Mouse (Mus musculus): ENCODE results near the gene Sntg2.

Gene Sntg2

DNA sequence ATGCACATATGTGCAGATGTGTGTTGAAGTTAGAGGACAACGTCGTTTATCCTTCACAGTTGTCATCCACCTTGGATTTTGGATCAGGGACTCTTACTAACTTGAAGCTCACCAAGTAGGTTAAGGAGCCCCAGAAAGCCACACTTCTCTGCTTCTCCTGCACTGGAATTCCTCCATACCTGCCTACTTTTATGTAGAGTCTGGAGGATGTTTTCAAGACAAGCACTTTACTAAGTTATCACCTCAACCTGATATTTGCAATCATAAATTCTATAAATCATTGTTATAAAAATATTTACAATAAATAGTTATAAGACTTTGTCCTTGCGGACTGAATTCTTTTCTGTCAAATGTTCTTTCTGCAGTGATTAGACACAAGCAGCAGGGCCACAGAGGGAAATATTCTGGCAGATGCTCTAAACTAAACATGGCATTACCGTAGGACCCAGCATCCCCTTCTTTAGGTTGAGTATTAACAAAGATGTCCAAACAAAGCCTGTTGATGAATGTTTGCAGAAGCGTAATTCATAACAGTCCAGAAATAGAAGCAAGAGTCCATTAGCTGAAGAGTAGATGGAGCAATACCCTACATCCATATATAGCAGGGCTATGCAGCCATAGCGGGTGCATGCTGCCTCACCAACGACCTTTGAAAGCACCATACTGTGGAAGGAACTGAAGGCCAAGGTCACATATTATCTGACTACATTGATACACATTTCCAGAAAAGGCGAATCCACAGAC is 100.8 kb downstream of the Sntg2 start:
- no peak for DNase-seq (ENCODE audit: low spot score)

- DNase-seq (ENCODE audit: low spot score), result no peak
These were observed 109.0 kb downstream of the Sntg2 start for GRCm38 (mm10) chr12:30264206-30264605.

DNA sequence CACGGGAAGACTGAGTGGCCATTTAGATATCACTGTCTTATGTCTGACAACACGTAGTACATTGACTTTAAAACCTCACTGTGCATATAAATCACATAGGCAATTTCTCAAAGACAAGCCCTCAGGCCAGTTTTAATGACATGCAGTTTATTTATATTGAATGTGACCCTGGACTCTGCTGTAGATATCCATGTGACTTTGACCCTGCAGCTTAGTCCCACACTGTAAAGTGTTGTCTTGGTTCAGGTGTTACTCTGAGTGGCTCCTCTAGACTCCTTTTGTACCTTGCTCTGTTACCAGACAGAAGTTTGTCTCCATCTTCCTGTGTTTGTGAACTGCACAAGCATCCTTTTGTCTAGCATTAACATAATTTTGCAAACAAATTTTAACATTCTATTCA is 112.0 kb downstream of the Sntg2 start:
- DNase-seq (ENCODE audit: low spot score), result no peak

DNA sequence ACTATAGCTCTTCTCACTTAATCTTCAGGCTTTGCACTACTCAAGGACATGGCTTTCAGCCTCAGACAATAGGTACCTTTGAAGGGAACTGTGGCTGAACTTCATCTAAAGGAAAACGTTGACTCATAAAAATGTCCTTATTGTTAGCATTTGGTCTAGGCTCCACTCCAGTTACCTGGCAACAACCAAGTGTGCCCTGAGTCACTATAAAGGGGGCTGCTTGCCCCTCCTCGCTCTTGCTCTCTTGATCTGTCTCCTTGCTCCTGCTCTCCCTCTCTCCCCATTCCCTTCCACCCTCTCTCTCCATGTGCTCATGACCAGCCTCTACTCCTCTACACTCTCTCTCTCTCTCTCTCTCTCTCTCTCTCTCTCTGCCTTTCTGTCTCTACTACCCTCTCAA is 114.5 kb downstream of the Sntg2 start:
- no peak for DNase-seq (ENCODE audit: low spot score)

DNA sequence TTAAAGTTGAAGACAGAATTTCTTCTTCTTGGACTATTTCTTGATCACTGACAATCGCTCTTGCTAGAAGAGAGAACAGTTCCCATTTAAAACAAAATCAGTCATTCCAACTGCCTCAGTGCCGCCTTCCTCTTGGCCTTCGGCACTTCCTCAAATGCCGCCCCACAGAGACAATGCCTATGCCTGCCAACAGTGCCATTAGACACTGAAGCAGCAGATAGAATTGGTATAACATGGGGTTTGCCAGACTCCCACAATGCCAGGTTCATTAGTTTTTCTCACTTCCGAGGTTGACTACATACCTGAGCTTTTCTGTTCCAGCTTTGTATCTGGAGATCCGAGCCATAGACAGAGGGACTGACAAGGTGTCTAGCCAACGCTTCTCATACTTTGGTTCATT is 115.5 kb downstream of the Sntg2 start:
- no peak for DNase-seq (ENCODE audit: low spot score)

DNA sequence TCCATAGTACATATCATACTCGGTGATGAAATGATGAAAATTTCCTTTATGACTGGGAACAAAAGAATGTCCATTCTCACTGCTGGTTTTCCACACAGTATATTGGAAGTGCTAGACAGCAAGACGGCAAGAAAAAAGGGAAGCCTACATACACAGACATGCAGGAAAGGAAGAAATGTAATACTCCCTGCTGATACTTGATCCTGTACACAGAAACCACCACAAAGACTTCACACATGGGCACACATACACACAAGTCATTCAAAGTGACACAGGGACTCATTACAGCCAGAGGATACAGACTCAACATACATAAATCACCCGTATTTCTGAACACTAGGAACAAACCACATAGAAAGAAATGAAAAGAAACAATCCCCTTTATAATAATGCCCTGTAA is 117.0 kb downstream of the Sntg2 start:
- DNase-seq (ENCODE audit: low spot score), result no peak

DNA sequence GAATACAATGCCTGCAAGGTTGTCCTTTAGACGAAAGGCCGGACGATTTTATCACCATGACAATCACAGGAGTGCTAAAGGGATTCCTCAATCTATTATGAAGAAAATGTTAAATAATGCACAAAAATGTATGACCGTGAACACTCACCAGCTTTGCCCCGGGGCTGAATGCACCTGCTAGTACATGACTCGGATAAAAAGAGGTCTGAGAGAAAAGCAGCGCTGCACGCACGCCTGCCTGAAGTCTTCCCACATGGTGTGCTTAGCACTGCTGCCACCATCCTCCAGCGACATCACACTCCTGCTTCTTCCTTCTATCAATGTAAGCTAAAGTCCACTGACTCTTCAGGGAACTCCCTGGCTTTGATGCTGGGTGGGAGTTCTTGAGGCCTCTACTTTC is 118.6 kb downstream of the Sntg2 start:
- no peak for DNase-seq (ENCODE audit: low spot score)

- DNase-seq (ENCODE audit: low spot score), result no peak
These were observed 120.8 kb downstream of the Sntg2 start for GRCm38 (mm10) chr12:30252381-30252780.

GRCm38 (mm10) chr12:30251283-30251829 is 121.8 kb downstream of the Sntg2 start:
- no peak for DNase-seq (ENCODE audit: low spot score)

DNA sequence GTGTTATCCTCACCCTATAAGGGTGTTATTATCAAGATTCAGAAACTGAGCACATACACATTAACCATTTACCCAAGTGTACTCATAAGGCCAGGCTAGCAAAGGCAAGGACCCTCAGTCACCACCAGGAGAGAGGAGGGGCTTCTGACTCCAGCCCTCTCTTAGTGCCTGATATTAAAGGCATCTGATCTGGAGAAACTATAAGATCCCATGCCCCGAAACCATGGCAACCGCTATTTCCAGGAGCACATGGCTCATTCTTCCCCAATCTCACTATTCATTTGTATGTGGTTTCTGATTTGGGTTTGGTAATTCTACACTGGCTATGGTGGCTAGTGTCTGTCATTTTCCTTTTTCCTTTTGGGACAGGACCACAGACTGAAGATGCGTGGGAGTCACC is 124.1 kb downstream of the Sntg2 start:
- no peak for DNase-seq (ENCODE audit: low spot score)

GRCm38 (mm10) chr12:30246286-30246945 is 126.8 kb downstream of the Sntg2 start:
- no peak for DNase-seq (ENCODE audit: low spot score)

DNA sequence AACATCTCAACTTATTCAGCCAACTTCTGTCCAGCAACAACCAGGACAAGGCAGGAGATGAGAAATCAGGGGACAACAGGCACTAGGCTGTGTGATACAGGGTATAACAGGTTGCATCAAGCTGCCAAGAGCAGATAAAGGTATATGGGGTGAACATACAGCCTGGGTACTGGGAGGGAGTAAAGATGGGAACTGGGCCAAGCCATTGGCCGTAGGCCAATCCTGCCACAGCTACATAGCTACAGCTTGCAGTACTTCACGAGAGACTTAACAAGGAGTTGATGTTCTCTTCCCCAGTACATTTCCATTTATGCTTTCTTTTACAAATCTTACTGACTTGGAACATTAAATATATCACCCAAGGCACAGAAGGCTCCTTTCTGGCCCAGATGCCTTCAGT is 129.0 kb downstream of the Sntg2 start:
- peak; percentile 15 for DNase-seq (ENCODE audit: low spot score)

- DNase-seq (ENCODE audit: low spot score), result no peak
These were observed 132.3 kb downstream of the Sntg2 start for GRCm38 (mm10) chr12:30240891-30241290.

DNA sequence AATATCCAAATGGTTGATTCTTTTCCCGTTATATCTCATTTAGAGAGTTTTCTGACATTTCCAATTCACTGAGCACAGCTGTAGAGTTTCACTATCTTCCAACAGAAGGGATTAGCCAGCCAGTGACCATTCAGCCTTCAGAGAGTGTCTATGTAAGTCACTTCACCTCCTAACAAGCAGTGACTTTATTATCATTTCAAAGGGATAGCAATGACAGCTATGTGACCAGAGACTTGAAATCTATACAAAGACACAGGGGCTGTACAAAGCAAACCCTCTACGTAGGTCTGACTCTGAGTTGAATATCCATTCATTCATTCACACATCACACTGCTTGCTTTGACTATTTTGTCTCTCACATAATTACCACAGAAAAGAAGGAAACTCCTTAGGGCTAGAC is 138.2 kb downstream of the Sntg2 start:
- no peak for DNase-seq (ENCODE audit: low spot score)

DNA sequence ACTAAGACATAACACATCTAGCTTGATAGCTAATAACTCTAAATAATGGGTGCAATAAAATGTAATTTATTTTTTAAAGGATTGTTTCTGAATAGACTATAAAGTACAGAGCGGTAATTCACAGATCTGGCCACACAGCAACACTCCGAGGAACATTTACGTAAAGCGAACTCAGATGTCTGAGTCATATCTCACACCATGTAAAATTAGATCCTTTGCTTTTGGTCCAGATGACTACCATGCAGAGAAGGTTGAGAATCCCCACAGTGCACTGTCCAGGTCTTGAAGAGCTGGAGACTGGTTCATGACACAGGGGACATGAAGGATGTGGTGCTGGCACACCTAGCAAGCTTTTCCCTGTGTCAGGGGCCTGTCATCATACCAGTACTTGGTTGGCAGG is 145.2 kb downstream of the Sntg2 start:
- DNase-seq (ENCODE audit: low spot score), result no peak

DNA sequence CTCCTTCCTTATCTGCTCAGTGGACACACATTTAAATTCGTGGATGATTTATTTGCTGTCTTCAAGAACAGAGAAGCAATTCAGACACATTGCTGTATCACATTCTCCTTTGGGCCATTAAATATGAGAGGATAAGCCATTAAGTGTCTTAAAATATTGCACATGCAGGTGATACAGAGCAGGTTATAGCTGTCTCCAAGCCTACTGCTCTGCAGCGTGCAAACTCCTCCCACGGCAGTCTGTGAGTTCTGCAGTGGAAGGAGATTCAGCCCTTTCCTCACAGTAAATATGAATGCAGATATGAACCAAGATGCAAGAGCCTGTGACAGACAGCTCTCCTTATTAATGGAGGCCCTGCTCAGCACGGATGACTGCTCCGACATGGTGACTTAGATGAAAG is 146.9 kb downstream of the Sntg2 start:
- DNase-seq (ENCODE audit: low spot score), result no peak

DNA sequence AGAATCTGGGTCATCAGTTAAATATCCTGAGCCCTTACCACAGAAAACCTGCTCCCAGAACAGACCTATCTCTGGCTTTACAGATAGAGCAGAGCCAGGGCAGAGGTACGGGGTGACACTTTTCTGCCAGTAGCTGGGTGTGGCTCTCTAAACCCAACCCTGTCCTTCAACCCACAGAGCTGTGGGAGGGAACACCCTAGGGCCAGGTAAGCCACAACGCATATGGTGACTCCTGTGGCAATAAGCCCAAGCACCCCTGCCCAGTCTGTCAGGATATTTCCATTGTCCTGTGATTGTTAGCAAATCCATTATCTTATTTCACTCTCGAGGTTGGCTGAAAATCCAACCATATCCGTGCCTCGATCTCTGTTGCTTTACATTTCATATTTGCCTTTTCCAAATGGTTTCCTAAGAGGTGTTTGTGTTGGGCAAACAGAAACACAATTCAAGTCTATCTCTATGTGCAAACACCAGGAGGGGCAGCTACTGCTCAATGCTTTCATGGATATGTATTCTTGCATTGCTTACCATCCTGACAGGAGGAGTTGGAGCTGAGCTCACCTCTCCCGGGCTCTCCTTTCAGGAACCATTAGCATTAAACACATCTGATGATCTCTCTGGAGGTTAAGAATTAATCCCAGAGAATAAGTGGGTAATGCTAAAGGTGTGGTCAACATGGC is 156.3 kb downstream of the Sntg2 start:
- no peak for DNase-seq (ENCODE audit: low spot score)

GRCm38 (mm10) chr12:30214761-30215160 is 158.4 kb downstream of the Sntg2 start:
- DNase-seq (ENCODE audit: low spot score), result no peak

- DNase-seq (ENCODE audit: low spot score), result no peak
These were observed 162.8 kb downstream of the Sntg2 start for GRCm38 (mm10) chr12:30210388-30210787.

DNA sequence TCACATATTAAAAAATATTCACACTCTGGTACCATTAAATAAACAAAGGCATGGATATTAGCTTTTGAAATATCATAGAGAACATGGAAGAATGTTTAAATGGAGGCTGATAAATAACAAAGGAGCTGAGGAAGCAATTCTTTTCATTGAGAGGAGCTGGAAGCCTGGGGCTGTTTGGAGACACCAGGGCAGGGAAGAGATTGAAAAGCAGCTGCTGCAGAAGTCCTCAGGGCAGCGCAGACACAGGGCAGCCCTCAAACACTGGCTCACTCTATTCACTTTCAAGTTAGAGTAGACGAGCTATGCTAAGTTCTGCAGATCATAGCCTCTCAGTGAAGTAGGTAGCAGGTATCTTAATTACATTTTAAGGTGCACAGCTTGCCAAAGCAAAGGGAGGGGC is 164.6 kb downstream of the Sntg2 start:
- DNase-seq (ENCODE audit: low spot score), result no peak

GRCm38 (mm10) chr12:30208087-30208486 is 165.1 kb downstream of the Sntg2 start:
- DNase-seq (ENCODE audit: low spot score), result no peak

DNA sequence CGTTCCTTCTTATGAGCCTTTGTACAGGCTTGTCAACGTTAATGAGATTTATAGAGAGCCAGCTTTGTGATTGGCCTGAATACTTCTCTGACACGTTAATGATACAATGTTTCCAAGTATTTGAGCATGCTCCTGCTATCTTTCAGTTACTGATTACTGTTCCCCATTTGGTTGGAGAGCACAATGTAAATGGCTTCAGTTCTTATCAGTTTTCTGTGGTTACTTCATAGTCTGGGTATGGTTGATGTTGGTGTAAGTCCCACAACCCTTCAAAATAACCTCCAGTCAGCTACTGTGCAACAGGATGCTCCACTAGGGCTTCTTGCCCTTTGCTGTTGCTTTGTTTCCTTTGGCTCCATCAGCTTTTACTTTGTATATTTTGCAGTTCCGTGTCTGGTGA is 168.7 kb downstream of the Sntg2 start:
- no peak for DNase-seq (ENCODE audit: low spot score)

DNA sequence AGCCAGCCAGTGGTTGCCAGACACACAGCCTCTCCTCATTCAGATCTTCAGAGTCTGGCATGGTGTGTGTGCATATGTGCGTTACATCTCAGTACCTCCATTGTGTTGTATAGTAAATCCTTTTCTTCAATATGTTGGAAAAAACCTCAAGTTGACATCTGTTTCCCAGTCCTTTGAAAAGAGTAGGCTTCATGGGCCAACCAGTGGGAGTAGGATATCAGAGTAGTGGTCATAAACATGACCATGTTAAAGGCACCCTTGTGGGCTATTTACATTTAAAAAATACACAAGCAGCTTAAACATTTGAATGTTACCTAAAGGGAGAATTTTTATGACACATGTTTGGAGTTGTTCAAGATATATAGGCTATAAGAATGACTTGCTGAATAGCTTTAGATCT is 170.4 kb downstream of the Sntg2 start:
- DNase-seq (ENCODE audit: low spot score), result no peak

Measured in ovary, postnatal 36 days (tissue).